Mouse (Mus musculus): ENCODE data around the gene Zfp511.

Zfp511 gene

DNA sequence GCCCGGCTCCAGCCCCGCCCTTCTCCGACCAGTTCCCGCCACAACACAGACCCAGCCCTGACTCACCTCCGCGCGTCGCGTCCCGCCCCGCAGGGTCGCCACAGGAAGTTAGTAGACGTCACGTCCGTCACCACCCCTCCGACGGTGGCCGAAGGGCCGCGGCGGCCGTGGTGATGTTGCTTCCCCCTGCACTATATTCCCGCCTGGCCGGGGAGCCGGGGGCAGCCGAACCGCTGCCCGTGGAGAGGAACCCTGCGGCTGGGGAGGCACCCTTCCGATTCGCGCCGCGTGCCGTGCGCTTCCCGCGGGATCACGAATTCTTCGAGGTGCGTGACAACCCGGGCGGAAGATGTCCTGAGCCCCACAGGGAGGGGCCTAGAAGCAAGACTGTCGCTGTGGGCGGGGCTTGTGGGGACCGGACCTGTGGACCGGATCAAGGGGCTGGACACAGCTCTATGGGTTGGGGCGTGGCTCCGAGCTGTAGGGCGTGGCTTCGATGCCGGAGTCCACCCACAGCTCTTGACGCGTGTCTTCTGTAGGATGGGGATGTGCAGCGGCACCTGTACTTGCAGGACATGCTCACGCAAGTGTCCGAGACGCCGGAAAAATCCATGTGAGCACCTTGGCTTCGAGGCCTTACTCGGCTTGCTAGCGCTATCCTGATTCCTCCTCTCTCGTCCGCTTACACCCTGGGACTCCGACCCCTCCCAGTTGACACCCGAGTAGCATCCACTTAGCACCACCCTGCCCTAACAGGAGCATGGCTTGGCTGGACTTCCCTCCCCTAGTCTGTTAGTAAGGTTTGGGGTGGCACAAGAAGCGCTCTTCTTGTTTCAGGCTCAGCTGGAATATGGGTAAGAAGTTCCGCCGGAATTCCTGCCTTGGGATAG, at the start of gene Zfp511, which contains the start of gene Tubgcp2:
Gene Zfp511 (plus strand): TSS at position 111 of the 890 bp plus-strand sequence.
Gene Tubgcp2 (minus strand): TSS at position 389 of the 890 bp plus-strand sequence.
- DNase-seq (ENCODE audit: low spot score in 2 of 2), result peak; percentile 93 to 95

DNA sequence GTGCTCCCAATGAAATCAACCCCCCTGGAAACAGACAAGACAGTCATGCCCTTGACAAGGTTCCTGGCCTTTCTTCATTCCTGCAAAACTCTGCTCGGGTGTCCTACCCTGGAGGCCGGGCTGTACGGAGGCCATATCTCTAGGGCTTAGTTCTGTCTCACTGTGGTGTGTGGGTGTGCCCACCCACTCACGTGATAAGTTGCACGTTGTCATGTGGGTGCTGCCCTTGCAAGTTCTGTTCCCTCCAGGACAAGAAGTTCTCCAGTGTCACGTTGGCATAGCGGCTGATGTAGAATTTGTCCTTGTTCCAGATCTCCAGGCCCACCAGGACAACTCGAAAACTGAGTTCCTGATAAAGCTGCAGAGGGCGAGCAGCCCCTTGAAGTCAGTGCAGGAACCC, 47.9 kb upstream of the Zfp511 start:
- DNase-seq (ENCODE audit: low spot score in 2 of 2), result no peak

- no peak for DNase-seq (ENCODE audit: low spot score in 2 of 2)
Measured at GRCm38 (mm10) chr7:139990864-139991394, 45.3 kb upstream of the Zfp511 start.

- peak in 1 of 2 experiments; percentile 30 for DNase-seq (ENCODE audit: low spot score in 2 of 2)
Measured at GRCm38 (mm10) chr7:139992406-139992805, 43.8 kb upstream of the Zfp511 start, which contains the start of gene Adam8. Adam8 (minus strand) TSS chr7:139992562.

- no peak for DNase-seq (ENCODE audit: low spot score in 2 of 2)
Measured at GRCm38 (mm10) chr7:139993532-139993931, 42.7 kb upstream of the Zfp511 start.

DNA sequence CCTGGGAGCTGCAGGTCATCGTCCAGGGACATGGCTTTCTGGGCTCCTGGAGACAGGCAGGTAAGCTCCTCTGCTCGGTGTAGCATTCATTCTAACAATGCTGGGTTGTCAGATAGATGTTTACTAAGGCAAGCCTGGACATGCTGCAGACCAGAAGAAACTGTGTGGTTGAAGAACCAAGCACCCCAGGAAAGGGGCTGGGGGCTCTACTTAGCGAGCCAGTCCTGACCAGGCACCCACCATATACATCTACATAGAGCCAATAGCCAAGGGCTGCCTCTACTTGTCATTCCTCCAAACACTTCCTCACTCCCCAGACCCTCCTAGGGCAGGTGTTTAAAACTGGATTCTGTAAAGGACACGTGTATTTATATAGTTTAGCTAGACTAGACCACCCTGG, 42.0 kb upstream of the Zfp511 start:
- DNase-seq (ENCODE audit: low spot score in 2 of 2), result no peak

- peak; percentile 67 to 70 for DNase-seq (ENCODE audit: low spot score in 2 of 2)
Measured at GRCm38 (mm10) chr7:139994676-139995075, 41.5 kb upstream of the Zfp511 start.

DNA sequence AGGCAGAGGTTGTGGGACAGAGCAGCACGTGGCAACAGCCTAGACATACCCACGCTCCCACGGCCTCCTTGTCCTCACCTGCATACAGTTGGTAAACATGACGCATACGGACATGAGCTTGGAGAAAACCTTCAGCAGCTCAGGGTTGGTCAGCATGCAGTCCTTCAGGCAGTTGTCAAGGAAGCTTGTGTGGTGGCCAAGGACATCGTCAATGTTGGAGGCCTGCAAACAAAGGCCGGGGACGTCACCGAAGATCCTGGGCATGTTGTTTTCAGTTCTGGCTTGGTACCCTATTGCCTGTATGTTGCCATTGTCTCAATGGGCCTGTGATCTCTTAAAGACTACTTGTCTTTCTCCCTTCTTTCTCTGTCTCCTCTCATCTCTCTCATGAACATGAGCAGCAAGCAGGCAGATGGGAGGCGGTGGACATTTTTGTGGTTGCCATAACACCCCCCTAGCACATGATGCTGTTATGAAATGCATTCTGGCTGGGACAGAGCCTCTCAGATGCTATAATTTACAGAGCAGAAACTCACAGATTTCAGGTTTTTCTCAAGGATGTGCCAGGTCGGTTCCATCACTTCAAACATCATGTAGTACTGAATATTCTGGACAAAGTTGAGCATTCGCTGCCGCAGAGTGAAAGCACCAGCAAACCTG, 37.4 kb upstream of the Zfp511 start:
- no peak for DNase-seq (ENCODE audit: low spot score in 2 of 2)

DNA sequence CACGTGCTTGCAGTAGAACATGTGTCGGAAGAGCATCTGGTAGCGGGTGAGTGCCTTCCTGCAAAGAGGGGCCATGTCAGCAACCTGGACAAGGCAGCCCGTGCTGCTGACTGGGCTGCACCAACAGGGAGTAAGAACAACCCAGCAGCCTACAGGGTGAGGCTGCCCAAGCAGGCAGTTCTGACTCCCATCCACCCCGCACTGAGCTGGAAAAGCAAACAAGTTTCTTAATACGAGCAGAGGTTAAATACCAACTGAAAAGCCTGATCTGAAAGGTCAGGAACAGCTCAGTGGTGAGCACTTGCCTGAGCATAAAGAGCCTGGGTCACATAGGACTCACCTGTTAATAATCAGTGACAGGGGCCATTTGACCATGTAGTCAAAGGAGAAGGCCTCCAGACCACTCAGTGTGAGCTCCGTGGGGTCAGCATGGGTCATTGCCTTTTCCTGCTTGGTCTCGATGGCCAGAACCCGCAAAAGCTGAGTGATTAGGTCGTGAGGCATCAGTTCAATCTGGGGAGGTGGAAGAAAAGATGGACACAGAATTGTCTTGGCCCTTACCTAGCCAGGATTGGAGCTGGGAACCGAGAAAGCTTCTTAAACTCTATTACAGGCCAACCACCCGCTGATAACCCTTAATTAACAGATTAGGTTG, 35.0 kb upstream of the Zfp511 start:
- no peak for DNase-seq (ENCODE audit: low spot score in 2 of 2)

DNA sequence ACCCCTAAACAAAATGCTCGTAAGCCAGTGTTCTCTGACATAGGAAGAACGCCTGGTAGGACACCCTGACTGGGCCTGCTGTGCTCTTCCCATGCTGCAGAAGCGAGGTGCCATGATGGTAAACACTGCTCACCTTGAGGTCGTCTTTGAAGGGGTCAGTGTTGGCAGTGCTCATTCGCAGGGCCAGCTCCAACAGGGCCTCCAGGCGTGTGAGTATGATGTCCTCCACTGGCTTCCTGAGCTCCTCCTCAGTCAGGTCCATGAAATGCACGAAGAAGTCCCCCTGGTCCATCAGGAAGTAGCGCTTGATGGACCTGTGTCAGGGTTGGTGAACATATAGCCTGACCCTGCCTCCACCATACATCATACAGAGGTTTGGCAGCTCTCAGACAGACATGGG, 31.5 kb upstream of the Zfp511 start:
- no peak for DNase-seq (ENCODE audit: low spot score in 2 of 2)

GRCm38 (mm10) chr7:140006861-140007611, 29.2 kb upstream of the Zfp511 start:
- no peak for DNase-seq (ENCODE audit: low spot score in 2 of 2)

DNA sequence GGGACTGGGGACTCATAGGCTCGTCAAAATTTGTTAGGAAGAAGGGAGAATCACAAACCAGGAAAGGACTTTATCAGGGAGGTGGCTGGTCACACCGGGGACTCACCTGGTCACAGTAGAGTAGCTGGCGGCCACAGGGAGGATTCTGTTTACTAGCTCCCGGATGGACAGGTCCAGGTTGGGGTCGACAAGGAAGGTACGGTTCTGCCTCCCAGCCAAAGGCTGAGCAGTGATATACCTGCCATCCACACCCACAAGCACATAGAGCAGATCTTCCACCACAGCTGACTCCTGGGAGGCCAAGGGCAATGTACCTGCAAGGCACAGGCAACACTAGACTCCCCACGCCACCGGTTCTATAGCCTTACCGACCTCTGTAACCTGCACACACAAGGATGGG, 28.4 kb upstream of the Zfp511 start:
- DNase-seq (ENCODE audit: low spot score in 2 of 2), result peak in 1 of 2 experiments; percentile 0

- no peak for DNase-seq (ENCODE audit: low spot score in 2 of 2)
Measured at GRCm38 (mm10) chr7:140011336-140011735, 24.9 kb upstream of the Zfp511 start.

- no peak for DNase-seq (ENCODE audit: low spot score in 2 of 2)
Measured at GRCm38 (mm10) chr7:140031771-140032170, 4.4 kb upstream of the Zfp511 start.

DNA sequence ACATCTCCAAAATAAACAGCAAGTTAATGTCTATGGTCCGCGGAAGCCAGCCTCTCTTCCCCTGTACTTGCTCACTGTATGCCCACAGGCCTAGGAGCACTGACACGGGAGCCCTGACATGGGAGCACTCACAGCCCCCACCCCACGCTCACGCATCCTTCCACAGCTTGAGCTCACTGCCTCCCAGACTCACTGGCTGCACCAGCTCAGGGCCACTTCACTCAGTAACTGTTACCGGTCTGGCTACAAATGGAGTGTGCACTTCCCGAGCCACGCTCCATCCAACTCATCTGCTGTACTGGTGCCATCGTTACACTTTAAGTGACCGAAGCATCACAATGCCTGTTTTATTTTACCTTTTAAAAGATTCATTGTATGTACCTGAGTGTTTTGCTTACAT, 3.8 kb upstream of the Zfp511 start:
- DNase-seq (ENCODE audit: low spot score in 2 of 2), result no peak

DNA sequence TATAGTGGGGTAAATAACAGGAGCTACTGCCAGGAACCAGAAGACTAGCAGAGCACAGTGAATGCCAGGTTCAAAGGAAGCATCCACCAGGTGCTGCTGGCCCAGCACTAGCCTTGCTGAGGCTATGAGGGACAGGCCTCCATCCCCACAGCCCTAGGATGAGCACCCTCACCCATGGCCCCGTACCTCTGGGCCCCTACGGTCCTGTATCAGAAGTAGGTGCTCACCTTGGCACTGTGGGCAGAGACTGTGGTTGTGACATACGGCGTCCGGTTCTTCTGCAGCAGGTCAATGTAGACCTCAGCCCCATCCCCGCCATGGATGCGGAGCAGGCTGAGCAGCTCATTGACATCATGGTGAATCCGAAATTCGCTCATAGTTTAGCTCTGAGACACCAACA, 2.8 kb upstream of the Zfp511 start:
- DNase-seq (ENCODE audit: low spot score in 2 of 2), result no peak

GRCm38 (mm10) chr7:140035456-140035855, 735 bp upstream of the Zfp511 start:
- DNase-seq (ENCODE audit: low spot score in 2 of 2), result no peak

- no peak for DNase-seq (ENCODE audit: low spot score in 2 of 2)
Measured at GRCm38 (mm10) chr7:140037171-140037555, 972 bp downstream of the Zfp511 start.

DNA sequence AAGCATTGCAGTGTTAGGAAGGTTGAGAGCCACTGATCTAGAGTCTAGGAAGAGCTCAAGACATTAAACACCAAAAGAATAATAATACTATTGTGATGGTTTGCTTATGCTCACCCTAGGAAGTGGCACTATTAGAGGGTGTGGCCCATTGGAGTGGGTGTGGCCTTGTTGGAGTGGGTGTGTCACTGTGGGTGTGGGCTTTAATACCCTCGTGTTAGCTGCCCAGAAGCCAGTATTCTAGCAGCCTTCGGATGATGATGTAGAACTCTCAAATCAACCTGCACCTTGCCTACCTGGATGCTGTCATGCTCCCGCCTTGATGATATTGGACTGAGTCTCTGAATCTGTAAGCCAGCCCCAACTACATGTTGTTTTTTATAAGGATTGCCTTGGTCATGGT, 6.5 kb downstream of the Zfp511 start:
- DNase-seq (ENCODE audit: low spot score in 2 of 2), result no peak

GRCm38 (mm10) chr7:140045546-140045945, 9.4 kb downstream of the Zfp511 start:
- no peak for DNase-seq (ENCODE audit: low spot score in 2 of 2)

DNA sequence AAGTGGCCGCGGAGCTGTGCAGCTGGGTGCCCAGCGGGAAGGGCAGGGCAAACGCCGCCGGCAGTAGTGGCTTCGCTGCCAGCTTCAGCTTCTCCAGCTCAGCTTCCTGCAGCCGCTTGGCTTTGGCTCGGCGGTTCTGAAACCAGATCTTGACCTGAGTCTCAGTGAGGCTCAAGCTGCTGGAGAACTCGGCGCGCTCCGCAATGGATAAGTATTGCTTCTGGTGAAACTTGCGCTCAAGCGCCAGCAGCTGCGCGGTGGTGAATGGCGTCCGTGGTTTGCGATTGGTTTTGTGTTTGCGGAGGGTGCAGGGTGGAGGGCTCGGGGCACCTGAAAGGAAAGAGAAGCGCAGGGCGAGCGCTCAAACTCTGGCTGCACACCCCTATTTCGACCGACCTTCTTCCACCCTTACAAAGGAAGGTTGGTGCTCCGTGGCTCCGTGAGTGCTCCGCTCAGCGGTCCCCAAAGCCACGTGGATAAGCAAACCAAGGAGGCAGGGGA, 11.7 kb downstream of the Zfp511 start:
- no peak for DNase-seq (ENCODE audit: low spot score in 2 of 2)

Measured in natural killer cell, adult 2 months (primary cell).